Mouse (Mus musculus) liver, embryonic 12.5 days (tissue): ENCODE measurements around the gene Rptor. TPM values are rescaled to one million over a fixed set of nuclear protein-coding genes. Genes with fewer than 3 reads are reported as not detected.

Source experiments
- polyA plus RNA-seq: library from polyadenylated mRNA; unstranded; fragments of >200 nt; fragmentation: Nextera tagmentation; extraction: Ambion mirVana; gene quantifications from 2 replicates; pipeline ENCODE4 v1.2.1, GENCODE M21; 2016

The Rptor gene
- polyA plus RNA-seq, 1 experiment from 2014 or later = 11.3 TPM

Other genes with a start within 250 kb of the Rptor start
- gene Sgsh, start 247.4 kb upstream of the Rptor start, polyA plus RNA-seq = 3.0 and 3.3 TPM in 2 replicates
- 2.6 and 2.9 TPM in 2 replicates for gene Slc26a11, start 247.3 kb upstream of the Rptor start, polyA plus RNA-seq
- gene Rnf213, start 209.8 kb upstream of the Rptor start, polyA plus RNA-seq = 4.0 and 4.6 TPM in 2 replicates
- 7.9 and 10.5 TPM in 2 replicates for gene Endov, start 111.6 kb upstream of the Rptor start, polyA plus RNA-seq
- gene Nptx1, start 55.2 kb upstream of the Rptor start, polyA plus RNA-seq = 0.04 and 0.06 TPM in 2 replicates